Mouse (Mus musculus) bone marrow macrophage, adult 2 months (primary cell): ENCODE results near the gene Smim20.

Experiments
- CTCF ChIP-seq: IDR thresholded peaks from 2 replicates; pipeline ENCODE4 v1.5.1; 2012; ENCODE audit warnings: low read depth, mild to moderate bottlenecking, low read length, moderate library complexity
- POLR2A ChIP-seq: IDR thresholded peaks from 2 replicates; pipeline ENCODE4 v1.6.1; 2012; ENCODE audit warnings: mild to moderate bottlenecking, low read depth, low read length, borderline replicate concordance

DNA sequence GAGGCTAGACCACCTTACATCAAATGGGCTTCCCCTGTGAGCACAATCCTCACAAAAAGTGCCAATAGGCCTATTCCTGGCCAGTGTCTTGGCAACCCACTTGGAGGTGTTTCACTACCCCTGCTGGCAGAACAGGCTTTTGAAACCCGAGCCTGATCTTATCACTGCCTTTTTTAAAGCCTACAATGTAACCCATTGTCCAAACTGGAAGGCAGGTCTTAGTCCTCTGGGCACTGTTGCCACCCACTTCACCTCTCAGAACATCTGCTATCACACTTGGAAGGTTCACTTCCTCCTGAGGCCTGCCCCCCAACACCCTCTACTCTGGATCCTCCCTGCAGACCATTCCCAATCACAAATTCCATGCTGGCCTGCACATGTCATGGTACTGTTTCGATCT, 25.8 kb upstream of the Smim20 start:
- TF ChIP-seq CTCF: no peak
- no peak for TF ChIP-seq POLR2A
